Mouse (Mus musculus): ENCODE data around the gene Vasn.

DNA sequence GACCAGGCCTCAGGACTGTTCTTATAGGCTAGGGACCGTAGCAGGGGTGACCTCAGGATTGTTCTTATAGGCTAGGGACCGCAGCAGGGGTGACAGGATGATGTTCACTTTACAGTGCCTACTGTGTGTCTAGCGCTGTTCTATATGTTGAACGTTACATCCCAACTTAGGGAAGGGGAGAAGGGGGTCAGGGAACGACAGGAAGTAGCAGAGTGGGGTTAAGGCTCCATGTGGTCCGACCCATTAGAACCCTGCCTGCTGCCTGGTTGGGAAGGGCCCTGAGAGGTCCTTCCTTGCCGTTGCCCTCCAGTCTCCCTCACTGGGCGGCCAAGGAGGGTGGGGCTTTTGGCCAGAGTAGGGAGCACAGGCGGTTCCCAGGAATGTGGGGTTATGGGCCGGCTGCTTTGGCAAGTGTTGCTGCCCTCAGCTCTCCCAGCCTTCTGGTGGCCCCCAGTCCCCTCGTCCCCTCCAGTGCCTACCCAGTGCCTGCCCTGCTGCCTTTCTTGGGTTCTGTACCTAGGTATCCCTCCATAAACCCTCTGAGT, 35.4 kb upstream of the Vasn start:
- TF ChIP-seq POLR2A (IDR thresholded peaks at IDR 0.05; ENCODE audit: low read depth, low read length), result no peak
- TF ChIP-seq CTCF (IDR thresholded peaks at IDR 0.05; ENCODE audit: borderline replicate concordance, insufficient read depth, low read length), result no peak
